Mouse (Mus musculus) adrenal gland, adult 10 weeks (tissue): ENCODE data around the gene Gm7792. TPM values are rescaled to one million over a fixed set of nuclear protein-coding genes. Genes with fewer than 3 reads are reported as not detected.

Source experiments
- polyA plus RNA-seq: library from polyadenylated mRNA; stranded (reverse); fragments of 350-450 nt; fragmentation: Illumina TruSeq; extraction: RNeasy Lipid Tissue Mini Kit (QIAGEN cat#74804); gene quantifications from one replicate; pipeline ENCODE4 v1.2.3, GENCODE M21; 2014; ENCODE audit warnings: low read depth, low replicate concordance

Gm7792 gene
- polyA plus RNA-seq, result not detected

DNA sequence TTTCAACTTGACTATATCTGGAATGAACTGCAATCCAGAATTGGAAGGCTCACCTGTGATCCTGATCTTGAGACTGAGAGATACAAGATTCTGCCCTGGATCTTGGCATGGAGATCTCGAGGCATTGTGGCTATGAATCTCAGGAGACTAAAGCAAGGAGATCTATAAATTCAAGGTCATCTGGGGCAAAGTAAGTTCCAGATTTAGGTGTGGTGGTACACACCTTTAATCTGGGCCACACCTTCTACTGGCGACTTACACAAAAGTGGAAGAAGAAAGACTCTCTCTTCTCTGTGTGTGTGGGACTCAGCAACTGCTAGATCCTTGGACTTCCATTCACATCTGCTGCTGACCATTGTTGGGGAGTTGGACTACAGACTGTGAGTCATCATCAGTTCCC is at the start of gene Gm7792:
Gene Gm7792 (plus strand): TSS at position 301 of the 400 bp plus-strand sequence.

Other genes starting within 250 kb of the Gm7792 start
- not detected for gene C87414, start 172.2 kb upstream of the Gm7792 start, polyA plus RNA-seq
- not detected for gene Gm16429, start 85.3 kb downstream of the Gm7792 start, polyA plus RNA-seq
- gene BC061212, start 226.8 kb downstream of the Gm7792 start, polyA plus RNA-seq, result not detected
- not detected for gene Gm6351, start 232.6 kb downstream of the Gm7792 start, polyA plus RNA-seq